Mouse (Mus musculus) G1E-ER4 (cell line): ENCODE measurements around the gene Tnfaip2. TPM values are rescaled to one million over a fixed set of nuclear protein-coding genes. Genes with fewer than 3 reads are reported as not detected.

Source experiments
- GATA1 ChIP-seq: IDR thresholded peaks from one replicate; pipeline ENCODE4 v1.8.0; 2012; ENCODE audit warnings: low read length, inconsistent platforms
- polyA plus RNA-seq: library from polyadenylated mRNA; stranded (reverse); fragments of >175 nt; gene quantifications from 2 replicates; pipeline ENCODE4 v1.2.3, GENCODE M21; 2012

Tnfaip2 gene
- polyA plus RNA-seq, 1 experiment = 79.9 TPM

DNA sequence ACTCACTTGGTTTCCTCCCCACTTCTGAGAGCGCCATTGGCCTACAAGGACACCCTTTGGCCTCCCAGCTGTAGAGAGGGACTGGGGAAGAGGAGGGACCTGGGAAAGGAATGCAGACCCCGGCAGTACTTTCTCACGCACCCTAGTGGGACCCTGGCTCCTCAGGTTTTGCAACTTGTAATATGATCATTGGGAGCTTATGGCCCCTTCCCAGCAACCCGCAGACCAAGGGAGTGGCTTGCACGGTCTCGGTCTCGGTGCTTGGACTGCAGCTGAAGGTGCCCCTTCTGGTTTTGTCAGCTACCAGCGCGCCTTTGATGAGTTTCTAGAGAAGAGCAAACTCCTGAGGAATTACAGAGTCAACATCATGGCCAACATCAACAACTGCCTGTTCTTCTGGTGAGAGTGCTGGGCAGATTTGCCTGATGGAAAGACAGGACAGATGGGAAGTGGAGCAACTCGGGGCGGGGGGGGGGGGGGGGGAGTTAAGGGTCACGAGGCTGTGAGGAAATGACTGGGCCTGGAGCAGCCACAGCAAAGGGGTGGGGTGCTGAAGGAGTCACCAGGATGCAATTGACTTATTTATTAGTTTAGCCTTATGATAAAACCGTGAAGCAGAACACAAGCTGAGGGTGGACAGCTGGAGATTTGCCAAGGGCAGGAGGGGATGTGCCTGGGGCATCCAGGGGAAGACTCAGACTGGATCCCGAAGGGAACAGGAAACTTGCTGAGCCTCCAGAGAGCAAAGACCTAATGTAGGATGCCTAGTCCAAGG lies 6.8 kb downstream of the Tnfaip2 start:
- no peak for TF ChIP-seq GATA1

DNA sequence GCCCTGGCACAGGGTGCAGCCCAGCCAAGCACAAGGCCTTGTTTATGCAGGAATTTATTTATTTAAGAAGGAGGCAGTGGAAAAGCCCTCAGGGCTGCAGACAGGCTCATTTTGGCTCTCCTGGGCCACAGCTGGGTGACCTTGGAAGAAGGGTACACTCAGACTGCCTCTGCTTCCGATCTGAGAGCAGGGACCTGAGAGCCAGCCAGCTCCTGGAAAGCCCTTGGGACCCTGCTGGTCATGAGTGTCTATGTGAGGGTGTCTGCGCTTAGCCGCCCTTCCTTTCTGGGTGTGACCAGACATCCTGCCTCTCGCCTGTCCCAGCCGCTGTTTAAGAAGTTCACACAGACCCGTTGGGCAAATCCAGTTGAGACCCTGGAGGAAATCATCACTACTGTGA lies 8.1 kb downstream of the Tnfaip2 start:
- TF ChIP-seq GATA1 = no peak

DNA sequence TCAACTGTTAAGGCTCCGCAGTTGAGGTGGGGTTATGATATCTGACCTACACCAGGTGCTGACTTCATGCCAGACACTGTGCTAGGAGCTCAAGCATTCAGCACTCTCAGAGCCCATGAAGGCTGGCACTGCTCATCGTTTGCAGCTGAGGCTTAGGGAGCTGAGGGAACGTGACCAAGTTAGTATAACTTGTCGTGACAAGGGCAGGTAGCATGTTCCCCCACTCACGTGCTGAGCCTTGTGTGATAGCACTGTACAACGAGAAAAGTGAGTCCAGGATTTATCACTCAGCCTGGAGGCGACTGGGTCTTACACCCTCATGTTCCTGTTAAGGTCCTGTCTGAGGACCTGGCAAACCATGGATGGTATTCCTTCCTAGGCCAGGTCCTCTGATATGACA lies 9.3 kb downstream of the Tnfaip2 start:
- no peak for TF ChIP-seq GATA1

DNA sequence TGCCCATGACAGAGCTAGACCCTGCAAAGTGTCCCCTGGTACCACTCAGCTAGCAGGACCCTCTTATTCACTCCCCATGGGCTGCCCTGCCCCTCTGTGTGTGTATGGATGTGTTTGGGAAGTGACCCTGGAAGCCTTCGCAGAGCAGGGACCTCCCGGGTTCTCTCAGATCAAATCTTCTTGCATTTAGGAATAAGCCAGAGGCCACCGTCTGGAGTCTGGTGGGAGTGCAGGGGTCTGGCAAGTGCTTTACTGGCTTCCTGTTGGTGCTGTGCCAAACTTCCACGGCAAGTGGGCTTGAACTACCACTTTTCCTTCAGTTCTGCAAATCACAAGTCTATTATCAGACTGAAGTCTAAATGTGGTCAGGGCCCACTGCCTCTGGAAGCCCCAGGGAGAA lies 11.8 kb downstream of the Tnfaip2 start:
- no peak for TF ChIP-seq GATA1

DNA sequence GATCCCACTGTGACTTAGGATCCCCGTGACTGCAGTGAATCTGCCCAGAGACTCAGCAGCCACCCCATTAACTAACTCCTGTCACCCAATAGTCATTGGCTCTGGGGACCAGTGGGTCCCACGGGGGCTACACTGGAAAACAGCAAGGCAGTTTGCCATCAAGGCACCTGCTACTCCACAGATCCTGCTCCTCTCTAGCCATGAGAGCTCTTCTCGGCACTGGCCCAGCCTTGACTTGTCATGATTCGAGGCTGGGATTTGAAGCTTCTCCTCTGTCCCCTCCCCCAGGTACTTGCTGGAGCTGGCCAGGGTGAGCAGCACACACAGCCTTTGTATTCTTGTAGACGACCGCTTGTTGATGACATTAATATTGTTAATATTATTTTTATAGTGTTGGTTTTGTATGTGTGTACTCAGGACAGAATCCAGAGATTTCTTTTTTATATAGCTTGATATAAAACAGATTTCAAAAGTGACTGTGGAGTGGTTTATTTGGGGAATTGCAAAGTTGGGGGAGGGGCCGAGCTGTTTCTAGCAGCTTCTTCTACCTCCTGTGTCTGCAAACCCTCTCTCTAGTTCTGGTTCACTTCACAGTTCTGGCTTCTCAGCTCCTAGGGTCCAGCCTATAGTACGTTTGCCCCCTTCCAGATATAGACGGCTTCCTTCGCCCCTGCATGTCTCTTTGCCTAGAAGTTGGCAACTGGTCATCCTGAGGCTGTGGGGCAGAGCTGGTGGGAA lies 12.4 kb downstream of the Tnfaip2 start:
- no peak for TF ChIP-seq GATA1

- TF ChIP-seq GATA1 = no peak
These were observed 13.1 kb downstream of the Tnfaip2 start for GRCm38 (mm10) chr12:111455311-111455846.

DNA sequence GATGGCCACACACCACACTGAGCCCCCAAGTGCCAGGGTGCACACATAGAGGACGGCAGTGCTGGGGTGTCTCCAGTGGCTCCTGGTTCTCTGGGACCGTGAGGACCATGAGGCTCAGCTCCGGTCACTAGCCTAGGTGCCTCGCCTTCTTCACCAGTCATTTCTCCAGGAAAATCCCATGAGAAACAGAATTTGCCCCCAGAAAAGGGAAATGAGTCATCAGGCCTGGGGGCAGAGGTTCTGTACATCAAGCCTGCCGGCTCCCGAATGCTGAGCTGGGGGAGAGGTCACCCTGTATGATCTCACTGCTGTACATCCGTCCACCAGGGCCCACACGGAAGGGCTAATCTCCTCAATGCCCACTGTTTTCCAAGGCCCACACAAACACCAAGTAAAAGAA lies 13.6 kb downstream of the Tnfaip2 start:
- TF ChIP-seq GATA1 = no peak

GRCm38 (mm10) chr12:111457742-111458141 lies 15.5 kb downstream of the Tnfaip2 start:
- TF ChIP-seq GATA1 = no peak

DNA sequence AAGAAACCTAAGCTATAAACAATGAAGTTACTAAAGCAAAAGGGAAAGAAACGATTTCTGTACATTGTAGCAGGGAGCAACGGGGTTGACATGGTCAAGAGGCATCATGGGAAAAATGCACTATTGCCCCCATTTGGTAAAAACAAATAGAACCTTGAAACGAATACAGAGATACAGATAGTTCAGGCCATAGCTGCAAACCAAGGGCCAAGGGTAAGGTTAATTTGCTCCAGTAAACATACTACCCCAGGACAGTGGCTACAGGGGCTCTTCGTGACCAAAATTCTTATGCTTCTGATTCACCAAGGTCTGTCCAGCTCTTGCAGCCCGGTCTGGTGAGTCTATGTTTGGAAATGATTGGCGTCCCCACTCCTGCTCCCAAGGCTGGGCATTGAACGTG lies 21.3 kb downstream of the Tnfaip2 start:
- TF ChIP-seq GATA1 = no peak

GRCm38 (mm10) chr12:111466369-111466768 lies 24.1 kb downstream of the Tnfaip2 start:
- TF ChIP-seq GATA1 = no peak

- no peak for TF ChIP-seq GATA1
These were observed 25.9 kb downstream of the Tnfaip2 start for GRCm38 (mm10) chr12:111468206-111468605.

- TF ChIP-seq GATA1 = no peak
These were observed 27.2 kb downstream of the Tnfaip2 start for GRCm38 (mm10) chr12:111469507-111469906.

GRCm38 (mm10) chr12:111471119-111471518 lies 28.9 kb downstream of the Tnfaip2 start:
- no peak for TF ChIP-seq GATA1

GRCm38 (mm10) chr12:111471721-111472120 lies 29.5 kb downstream of the Tnfaip2 start:
- no peak for TF ChIP-seq GATA1

DNA sequence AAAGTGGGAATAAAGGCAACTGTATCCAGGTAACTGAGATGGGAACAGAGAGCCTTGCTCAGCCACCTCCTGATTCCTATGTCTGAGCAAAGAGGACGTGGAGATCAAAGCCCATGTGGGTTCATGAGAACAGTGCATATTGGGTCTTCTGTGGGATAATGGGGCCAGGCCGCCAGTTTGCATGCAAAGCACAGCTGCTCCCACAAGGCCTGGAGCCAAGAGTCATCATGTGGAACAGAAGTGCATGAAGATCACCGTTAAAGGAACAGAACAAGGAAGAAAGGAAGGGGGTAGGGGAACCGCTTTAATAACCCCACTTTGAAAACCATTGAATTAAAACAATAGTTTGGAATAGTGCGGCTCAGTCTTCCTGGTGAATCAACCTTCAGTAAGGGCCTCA lies 30.6 kb downstream of the Tnfaip2 start:
- TF ChIP-seq GATA1 = no peak

- no peak for TF ChIP-seq GATA1
These were observed 32.1 kb downstream of the Tnfaip2 start for GRCm38 (mm10) chr12:111474384-111474783.
